Mouse (Mus musculus) CH12.LX (cell line): ENCODE measurements at regions not wholly inside any gene's neighbourhood (a gene's known extent, or its start where the extent isn't known, plus 50 kb on each side); places are given as distances from the start of the nearest gene placed in this dataset.

Experiments
- CTCF ChIP-seq, 2 experiments: IDR thresholded peaks in 1 of 2; conservative IDR thresholded peaks in 1 of 2; 2 replicates each; pipeline ENCODE4 v1.5.1; 2011 to 2012; ENCODE audit warnings: low read depth in 2 of 2, low read length in 2 of 2, improper control_type of control experiment in 1 of 2, inconsistent platforms in 1 of 2, mild to moderate bottlenecking in 1 of 2, moderate library complexity in 1 of 2
- E2F4 ChIP-seq: IDR thresholded peaks from 2 replicates; pipeline ENCODE4 v1.6.1; 2011; ENCODE audit warnings: low read depth, low read length, improper control_type of control experiment; ENCODE audit not compliant: insufficient replicate concordance
- EP300 ChIP-seq: IDR thresholded peaks from 2 replicates; pipeline ENCODE4 v1.6.1; 2011; ENCODE audit warnings: low read length, improper control_type of control experiment
- MAFK ChIP-seq: IDR thresholded peaks from 2 replicates; pipeline ENCODE4 v1.6.1; 2011; ENCODE audit warnings: low read length, improper control_type of control experiment; ENCODE audit not compliant: insufficient replicate concordance
- MAX ChIP-seq: IDR thresholded peaks from 2 replicates; pipeline ENCODE4 v1.6.1; 2011; ENCODE audit warnings: low read length, improper control_type of control experiment
- MAZ ChIP-seq: IDR thresholded peaks from 2 replicates; pipeline ENCODE4 v1.6.1; 2012; ENCODE audit warnings: low read depth, mild to moderate bottlenecking, inconsistent platforms, low read length, improper control_type of control experiment, moderate library complexity
- MXI1 ChIP-seq: IDR thresholded peaks from 2 replicates; pipeline ENCODE4 v1.6.1; 2011; ENCODE audit warnings: mild to moderate bottlenecking, low read depth, low read length, improper control_type of control experiment
- NRF1 ChIP-seq: IDR thresholded peaks from 2 replicates; pipeline ENCODE4 v1.6.1; 2014; ENCODE audit warnings: low read depth, mild to moderate bottlenecking, inconsistent platforms, low read length, improper control_type of control experiment, moderate library complexity
- POLR2A ChIP-seq: IDR thresholded peaks from 2 replicates; pipeline ENCODE4 v1.6.1; 2011; ENCODE audit warnings: low read depth, mild to moderate bottlenecking, improper control_type of control experiment, low read length
- USF1 ChIP-seq: IDR thresholded peaks from 2 replicates; pipeline ENCODE4 v1.6.1; 2014; ENCODE audit warnings: low read depth, mild to moderate bottlenecking, inconsistent platforms, low read length, improper control_type of control experiment
- USF2 ChIP-seq: conservative IDR thresholded peaks from 2 replicates; pipeline ENCODE4 v1.6.1; 2011; ENCODE audit warnings: low read depth, low read length, improper control_type of control experiment

DNA sequence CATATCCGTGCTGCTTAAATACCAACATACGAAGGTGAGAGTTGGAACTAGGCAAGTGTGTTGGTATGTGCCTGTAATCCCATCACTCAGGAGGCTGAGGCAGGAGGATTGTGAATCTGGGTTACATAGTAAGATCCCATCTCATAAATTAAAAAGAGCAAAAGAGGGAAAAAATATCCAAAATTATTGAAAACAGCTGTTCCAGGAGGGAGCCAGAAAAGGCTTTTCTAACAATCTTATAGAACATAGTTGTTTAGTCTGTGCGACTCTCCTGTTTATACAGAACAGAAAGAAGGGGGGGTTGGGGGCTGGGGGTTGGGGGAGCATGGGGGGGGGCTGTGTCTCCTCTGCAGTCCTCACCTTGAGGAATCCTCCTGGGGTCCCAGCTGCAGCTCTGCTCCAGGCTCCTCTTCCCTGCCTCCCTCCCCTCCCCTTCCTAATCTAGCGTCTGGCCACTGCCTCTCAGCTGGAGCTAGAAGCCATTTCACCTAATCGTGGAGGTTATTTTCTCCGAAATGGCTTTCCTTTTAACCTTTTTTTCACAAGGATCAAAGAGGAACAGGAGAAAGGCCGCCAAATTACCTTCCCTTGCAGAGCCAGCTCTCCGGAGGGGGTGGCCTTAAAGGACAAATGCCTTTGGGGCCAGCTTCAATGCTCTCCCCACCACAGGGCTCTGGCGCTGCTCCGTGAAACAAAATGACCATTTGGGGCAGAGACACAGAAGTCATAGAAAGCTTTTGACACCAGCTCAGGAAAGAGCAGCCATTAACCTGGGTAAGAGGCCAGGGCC is 188.3 kb upstream of the Sulf2 start:
- TF ChIP-seq EP300 = no peak
- no peak for TF ChIP-seq CTCF (conservative IDR thresholded peaks at IDR 0.05 in 1 of 2, IDR thresholded peaks at IDR 0.05 in 1 of 2; ENCODE audit: low read depth in 2 of 2, low read length in 2 of 2)
- TF ChIP-seq MAFK = no peak
- TF ChIP-seq MAX = no peak
- TF ChIP-seq USF2 = no peak
- TF ChIP-seq MXI1 = no peak
- TF ChIP-seq USF1 = no peak
- TF ChIP-seq POLR2A = no peak
- TF ChIP-seq NRF1 = no peak
- TF ChIP-seq E2F4 = no peak
- TF ChIP-seq MAZ = no peak
